Mouse (Mus musculus) common myeloid progenitor, adult 5-6 weeks (primary cell): ENCODE measurements at regions not wholly inside any gene's neighbourhood (a gene's known extent, or its start where the extent isn't known, plus 50 kb on each side); places are given as distances from the start of the nearest gene placed in this dataset.

Experiments
- ATAC-seq: replicated peaks from 2 replicates; pipeline ENCODE4 v1.8.0; 2016; ENCODE audit warnings: low read depth, mild to moderate bottlenecking, moderate TSS enrichment, inconsistent platforms; ENCODE audit not compliant: poor library complexity, severe bottlenecking

GRCm38 (mm10) chr3:137086896-137087295 is 254.0 kb upstream of the Emcn start:
- ATAC-seq, result no peak

GRCm38 (mm10) chr3:137100627-137101404 is 240.1 kb upstream of the Emcn start:
- no peak for ATAC-seq

DNA sequence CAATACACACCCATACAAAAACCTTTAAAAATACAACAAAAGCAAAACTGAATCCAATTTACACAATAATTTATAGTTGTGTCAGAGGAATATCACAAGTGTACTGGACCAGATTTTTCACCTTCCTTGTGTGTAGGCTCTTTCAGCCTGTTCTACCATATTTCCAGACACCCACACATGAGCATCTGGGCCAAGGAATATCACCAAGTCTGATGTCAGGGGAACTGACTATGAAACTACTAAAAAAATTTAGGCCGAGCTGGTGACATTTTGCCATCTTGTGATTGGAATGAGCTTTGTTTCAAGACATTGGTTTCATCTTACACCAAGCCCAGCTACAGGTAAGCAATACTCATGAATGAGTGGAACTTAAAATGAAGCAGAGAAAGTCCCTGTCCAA is 234.9 kb upstream of the Emcn start:
- no peak for ATAC-seq

- no peak for ATAC-seq
These were observed 232.7 kb upstream of the Emcn start for GRCm38 (mm10) chr3:137108197-137108596.

GRCm38 (mm10) chr3:137109786-137110185 is 231.1 kb upstream of the Emcn start:
- no peak for ATAC-seq

DNA sequence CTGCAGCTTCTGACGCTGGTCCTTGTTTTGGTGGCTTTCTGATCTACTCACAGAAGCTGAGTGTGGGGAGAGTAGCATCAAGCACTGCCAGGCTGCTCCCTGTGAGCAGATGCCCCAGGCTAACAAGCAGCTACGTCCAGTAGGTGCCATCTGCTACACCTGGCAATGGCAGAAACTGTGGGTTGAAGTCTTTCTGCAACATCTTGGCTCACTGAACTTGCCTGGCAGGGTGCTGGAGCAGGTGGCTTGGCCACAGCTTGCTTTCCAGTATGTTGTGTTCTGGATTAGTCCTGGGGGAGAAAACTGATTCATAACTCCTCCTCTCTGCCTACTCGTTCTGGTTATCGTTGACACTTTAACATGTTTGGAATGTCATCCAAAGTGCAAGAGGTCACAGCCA is 230.4 kb upstream of the Emcn start:
- no peak for ATAC-seq

- no peak for ATAC-seq
These were observed 210.9 kb upstream of the Emcn start for GRCm38 (mm10) chr3:137129967-137130366.

- ATAC-seq, result no peak
These were observed 198.8 kb upstream of the Emcn start for GRCm38 (mm10) chr3:137142041-137142440.

DNA sequence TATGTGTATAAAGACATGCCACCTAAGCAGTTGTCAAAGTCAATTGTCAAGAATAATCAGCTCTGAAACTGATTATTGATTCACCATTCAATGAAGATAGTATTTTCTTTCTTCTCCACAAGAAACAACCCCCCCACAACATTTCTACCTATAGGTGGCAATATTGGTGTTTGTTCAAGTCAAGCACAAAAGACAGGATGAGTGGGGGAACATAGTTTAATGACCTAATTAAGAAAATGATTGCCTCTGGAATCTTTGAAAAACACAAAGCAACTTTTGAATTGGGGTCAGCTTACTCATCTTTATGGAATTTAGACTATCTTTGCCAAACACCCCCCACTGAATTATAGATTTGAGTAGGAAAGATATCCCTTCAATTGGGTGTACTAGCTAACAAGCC is 194.8 kb upstream of the Emcn start:
- ATAC-seq, result no peak

DNA sequence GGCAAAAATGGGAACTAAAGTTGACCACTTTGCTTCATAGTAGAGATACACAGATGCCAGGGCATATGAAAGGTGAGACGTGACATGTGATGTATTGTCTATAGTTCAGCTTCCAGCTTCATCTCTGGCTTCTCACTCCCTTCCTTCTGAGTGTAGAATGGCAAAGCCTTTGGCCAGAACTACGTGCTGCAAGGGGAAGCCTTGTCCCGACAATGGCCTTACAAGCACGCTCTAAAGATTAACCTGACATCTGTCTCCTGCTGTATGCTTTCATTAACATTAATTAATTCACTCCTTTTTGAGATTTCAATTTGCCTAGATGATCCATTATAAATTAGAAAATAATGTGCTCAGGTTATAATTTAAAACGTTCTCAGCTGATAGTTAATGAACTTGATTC is 193.5 kb upstream of the Emcn start:
- ATAC-seq, result no peak

DNA sequence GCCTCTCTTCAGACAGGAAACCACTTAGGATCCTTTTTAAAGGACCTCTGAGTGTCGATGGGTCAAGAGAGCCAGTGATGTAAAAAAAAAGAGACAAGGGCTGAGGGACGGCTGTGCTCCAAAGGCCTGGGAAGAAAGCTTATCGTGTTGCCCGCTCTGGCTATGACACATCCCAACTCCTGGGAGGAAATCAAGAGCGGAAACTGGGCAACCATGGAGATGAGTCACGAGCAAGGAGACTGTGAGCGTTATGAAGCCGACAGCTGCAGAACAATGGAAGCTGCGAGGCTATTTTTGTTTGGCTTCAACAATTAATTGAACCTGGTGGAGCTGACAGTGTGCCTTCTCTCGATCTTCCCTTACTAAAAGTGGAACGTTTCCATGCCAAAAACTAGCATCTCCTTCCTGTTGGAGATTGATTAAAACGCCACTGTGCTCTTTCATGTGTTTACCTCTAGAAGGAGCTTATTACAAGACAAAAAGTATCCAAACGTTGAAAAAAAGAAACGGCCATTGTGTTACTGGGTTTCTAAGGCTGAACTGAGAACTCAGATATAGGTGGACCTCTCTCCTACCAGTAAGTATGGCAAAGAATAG is 190.4 kb upstream of the Emcn start:
- peak; percentile 43; the same call in 1 of the 2 replicates for ATAC-seq

GRCm38 (mm10) chr3:137151431-137151830 is 189.4 kb upstream of the Emcn start:
- ATAC-seq, result no peak

DNA sequence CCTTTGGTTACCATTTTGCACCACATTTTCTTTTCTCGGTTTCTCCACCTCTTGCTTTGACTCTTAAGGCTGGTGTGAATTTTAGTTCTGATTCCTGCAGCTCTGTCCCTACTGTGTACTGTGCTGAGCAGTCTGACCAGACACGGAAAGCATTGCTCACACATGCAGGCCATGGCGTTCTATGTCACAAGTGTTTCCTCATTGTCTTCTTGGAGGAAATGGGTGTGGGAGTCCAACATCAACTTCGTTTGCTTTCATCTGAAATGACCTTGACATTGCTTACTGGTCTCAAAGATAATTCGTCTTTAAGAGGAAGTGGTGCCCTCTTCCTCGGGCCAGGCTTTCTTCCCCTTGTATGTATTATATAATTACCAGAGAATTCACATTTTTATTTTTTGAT is 187.6 kb upstream of the Emcn start:
- peak; percentile 57; the same call in 1 of the 2 replicates for ATAC-seq

GRCm38 (mm10) chr3:137154200-137155042 is 186.4 kb upstream of the Emcn start:
- no peak for ATAC-seq

DNA sequence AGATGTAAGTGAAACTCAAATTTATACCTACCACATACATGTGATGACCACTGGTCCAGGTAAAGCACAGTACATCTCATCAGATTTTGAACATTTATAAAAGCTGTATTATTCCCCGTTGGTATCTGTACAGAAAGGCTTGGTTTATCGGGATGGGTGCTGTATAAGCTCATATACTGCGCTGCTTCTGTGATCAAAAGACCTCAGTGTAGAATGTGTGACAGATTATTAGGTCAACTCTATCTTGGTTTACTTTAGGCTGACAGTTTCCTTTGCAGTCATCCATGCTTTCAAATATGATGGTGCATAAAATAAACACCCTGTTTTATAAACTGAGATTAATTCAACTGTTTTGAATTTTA is 185.8 kb upstream of the Emcn start:
- no peak for ATAC-seq

DNA sequence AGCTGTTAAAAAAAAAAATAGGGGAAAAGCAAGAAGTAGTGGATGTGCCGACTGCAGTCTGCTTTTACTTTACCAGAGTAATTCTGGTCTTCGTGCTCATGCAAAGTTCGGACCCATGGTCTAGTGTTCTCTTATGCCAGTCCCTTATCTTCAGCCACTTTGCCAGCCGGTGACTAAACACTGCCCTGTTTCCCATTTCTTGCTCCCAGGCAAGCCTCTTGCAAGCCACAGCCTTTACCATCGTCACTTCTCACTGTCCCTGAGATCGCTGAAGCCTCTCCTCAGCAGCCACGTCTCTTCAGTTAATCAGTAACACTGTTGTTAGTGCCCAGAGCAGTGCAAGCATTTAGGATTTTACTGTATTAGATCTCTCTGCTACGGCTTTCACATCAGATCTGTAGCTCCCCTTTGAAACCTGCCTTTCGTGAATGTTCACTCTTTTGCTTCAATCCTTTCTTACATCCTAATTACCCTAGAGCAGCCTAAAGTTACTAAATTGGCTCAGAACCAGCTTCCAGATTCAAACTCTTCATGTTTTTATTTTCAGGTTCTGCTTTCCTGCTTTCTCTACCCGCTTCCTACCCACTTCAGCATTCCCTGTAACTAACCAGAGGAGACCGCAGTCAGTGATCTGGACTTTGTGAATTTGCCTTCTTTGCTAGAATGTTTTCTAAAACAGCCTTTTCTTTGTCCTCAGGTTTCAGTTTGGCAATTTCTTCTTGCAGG is 184.5 kb upstream of the Emcn start:
- no peak for ATAC-seq

DNA sequence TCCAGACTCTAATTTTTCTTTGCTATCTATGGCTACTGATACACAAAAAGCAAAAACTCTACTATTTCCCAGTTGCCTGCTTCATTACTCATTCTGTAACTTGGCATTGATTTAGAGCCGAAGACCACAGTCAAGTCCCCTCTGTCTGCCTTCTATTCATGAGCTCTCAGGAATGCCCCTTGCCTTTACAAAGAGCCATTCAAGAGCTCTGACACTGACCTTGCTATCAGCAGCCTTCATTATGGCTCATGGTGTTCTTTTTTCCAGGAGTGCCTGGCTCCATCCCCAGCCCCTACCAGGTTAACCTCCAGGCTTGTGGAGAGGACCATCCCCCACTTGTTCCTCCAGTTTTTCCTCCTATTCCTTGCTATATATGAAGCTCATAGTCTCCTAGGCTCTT is 151.8 kb upstream of the Emcn start:
- no peak for ATAC-seq

- ATAC-seq, result peak; percentile 74
These were observed 150.4 kb upstream of the Emcn start for GRCm38 (mm10) chr3:137190489-137190888.

DNA sequence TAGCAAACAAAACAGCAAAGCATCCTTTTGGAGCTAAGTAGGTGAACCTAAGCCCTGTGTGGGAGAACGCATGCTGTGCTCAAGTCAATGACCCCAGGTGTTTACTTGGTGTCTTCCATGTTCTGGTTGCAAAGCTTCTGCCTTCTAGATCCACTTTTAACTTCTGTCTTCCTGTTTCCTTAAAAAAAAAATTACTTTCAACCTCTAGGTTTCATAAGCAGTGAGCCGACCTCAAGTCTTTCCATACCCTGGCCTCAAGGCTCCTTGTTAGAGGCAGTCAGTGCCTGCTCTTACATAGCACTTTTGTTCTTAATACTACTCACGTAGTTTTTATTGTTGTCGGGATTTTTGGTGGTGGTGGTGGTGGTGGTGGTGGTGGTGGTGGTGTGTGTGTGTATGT is 149.9 kb upstream of the Emcn start:
- ATAC-seq, result no peak

- ATAC-seq, result peak; percentile 63
These were observed 147.0 kb upstream of the Emcn start for GRCm38 (mm10) chr3:137193873-137194272.
